Mouse (Mus musculus) midbrain, embryonic 11.5 days (tissue): ENCODE results near the gene Adcy5. TPM values are rescaled to one million over a fixed set of nuclear protein-coding genes. Genes with fewer than 3 reads are reported as not detected.

Experiments used
- ATAC-seq: fragments of 200-750 bp; cut with Nextera tagmentation; 2 replicates; pipeline ENCODE4 v1.8.0; 2017; ENCODE audit warnings: moderate TSS enrichment, moderate library complexity; ENCODE audit not compliant: low FRiP score
- DNase-seq: peaks from one replicate; pipeline ENCODE4 v3.0.0; 2015; ENCODE audit warnings: low spot score; ENCODE audit errors: missing footprints
- H3K27ac ChIP-seq: fragments of 300-500 bp; sonication (generic); 2 replicates; pipeline ENCODE4 v1.5.1; 2014; ENCODE audit warnings: low read depth, low read length
- H3K27me3 ChIP-seq: fragments of 300-500 bp; sonication (generic); 2 replicates; pipeline ENCODE4 v1.6.1; 2014; ENCODE audit warnings: mild to moderate bottlenecking, low read length, moderate library complexity, mixed read lengths; ENCODE audit not compliant: control insufficient read depth, insufficient read depth
- H3K36me3 ChIP-seq: fragments of 300-500 bp; sonication (generic); 2 replicates; pipeline ENCODE4 v1.6.1; 2014; ENCODE audit warnings: mild to moderate bottlenecking, low read length, moderate library complexity, mixed read lengths; ENCODE audit not compliant: control insufficient read depth, insufficient read depth
- H3K4me1 ChIP-seq: fragments of 300-500 bp; sonication (generic); 2 replicates; pipeline ENCODE4 v1.6.1; 2014; ENCODE audit warnings: low read length; ENCODE audit not compliant: control insufficient read depth, insufficient read depth
- H3K4me2 ChIP-seq: fragments of 300-500 bp; sonication (generic); 2 replicates; pipeline ENCODE4 v1.6.1; 2014; ENCODE audit warnings: mild to moderate bottlenecking, moderate library complexity
- H3K4me3 ChIP-seq: fragments of 300-500 bp; sonication (generic); 2 replicates; pipeline ENCODE4 v1.5.1; 2014; ENCODE audit warnings: low read depth, low read length
- H3K9ac ChIP-seq: fragments of 300-500 bp; sonication (generic); 2 replicates; pipeline ENCODE4 v1.6.1; 2014; ENCODE audit warnings: low read length
- H3K9me3 ChIP-seq: fragments of 300-500 bp; sonication (generic); 2 replicates; pipeline ENCODE4 v1.6.1; 2016; ENCODE audit warnings: low read length; ENCODE audit not compliant: control insufficient read depth
- WGBS: fragments of 180-500 bp; shearing (Covaris S2); extraction: QIAGEN DNeasy Blood & Tissue Kit; methylation state at CpG from one replicate; pipeline ENCODE4 v1.1.7; 2014; 5-methylcytosine and 5-hydroxymethylcytosine counted together
- polyA plus RNA-seq: library from polyadenylated mRNA; unstranded; fragments of >200 nt; fragmentation: Nextera tagmentation; extraction: Ambion mirVana; gene quantifications from 2 replicates; pipeline ENCODE4 v1.2.1, GENCODE M21; 2014

Gene Adcy5
- polyA plus RNA-seq, 1 experiment from 2014 or later: 1.7 TPM

DNA sequence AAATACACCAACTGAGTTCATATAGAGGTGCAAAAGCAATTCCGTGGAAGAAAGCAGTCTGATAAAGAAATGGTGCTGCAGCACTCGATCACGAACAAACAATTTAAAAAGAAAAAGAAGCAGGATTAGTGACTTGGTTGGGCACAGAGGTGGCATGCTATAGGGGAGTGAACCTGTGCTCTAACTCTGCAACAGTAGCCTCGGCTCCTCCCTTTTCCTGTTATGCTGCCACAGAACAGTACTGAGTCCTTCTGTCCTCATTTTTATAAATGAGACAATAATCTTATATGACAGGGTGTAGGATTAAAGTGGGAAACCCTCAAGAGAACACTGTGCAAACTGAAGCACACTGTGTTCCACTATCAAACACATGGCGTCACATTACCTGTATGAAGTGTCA is 162.8 kb downstream of the Adcy5 start:
- ATAC-seq (no peak), DNase-seq (no peak)
- H3K9me3 ChIP-seq: no peaks in the 10 kb centered on the region
- H3K4me3 ChIP-seq: no peak overlapping the region
- no peaks in the 10 kb centered on the region for H3K36me3 ChIP-seq
- WGBS: 87% methylated on average over 5 of the region's 5 CpGs
- no peak overlapping the region for H3K4me2 ChIP-seq
- no peak overlapping the region for H3K27ac ChIP-seq
- no peak overlapping the region for H3K9ac ChIP-seq
- no peaks in the 10 kb centered on the region for H3K27me3 ChIP-seq
- H3K4me1 ChIP-seq: no peaks in the 10 kb centered on the region

DNA sequence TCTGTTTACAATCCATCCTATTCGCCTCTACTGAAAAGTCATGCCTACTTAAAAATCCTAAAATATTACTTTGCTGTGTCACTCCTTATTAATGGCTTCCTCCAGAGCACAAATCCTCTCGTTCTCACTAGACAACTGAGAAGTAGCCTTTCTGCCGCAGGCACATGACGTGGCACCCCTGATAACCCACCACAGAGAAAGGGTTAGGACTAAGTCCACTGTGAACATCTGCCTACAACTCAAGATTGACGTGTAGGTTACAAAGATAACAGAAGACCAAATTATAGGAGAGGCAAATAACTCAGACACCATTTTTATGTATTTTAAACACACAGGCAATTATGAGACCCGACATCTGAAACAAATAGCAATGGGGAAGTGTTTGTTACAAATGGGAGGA is 163.7 kb downstream of the Adcy5 start:
- Histone ChIP-seq H3K4me1 (no peaks in the 10 kb centered on the region), H3K4me2 (no peak overlapping the region), H3K4me3 (no peak overlapping the region), H3K27me3 (no peaks in the 10 kb centered on the region), H3K27ac (no peak overlapping the region), H3K9me3 (no peaks in the 10 kb centered on the region), H3K9ac (no peak overlapping the region), H3K36me3 (no peaks in the 10 kb centered on the region)
- no peak for ATAC-seq
- no peak for DNase-seq
- 84% methylated on average over 6 of the region's 6 CpGs for WGBS

DNA sequence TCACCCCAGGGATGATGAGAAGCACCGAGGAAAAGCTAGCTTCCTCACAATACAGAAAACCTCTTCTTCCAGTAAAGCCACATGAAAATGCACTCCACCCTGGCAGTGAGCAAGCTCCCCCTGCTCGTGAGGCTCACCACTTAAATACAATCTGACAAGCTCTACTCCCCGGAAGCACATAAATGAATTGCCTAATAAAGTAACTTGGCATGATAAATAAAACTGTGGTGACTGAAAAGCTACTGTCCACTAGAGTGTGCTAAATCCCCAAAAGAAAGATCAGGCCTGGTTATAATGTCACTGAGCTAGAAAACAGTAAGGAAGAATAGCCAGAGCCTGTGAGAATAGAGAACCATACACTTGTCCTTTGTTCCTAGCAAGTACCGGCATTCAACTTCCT is 164.7 kb downstream of the Adcy5 start:
- no peak overlapping the region for H3K4me2 ChIP-seq
- H3K4me1 ChIP-seq: no peaks in the 10 kb centered on the region
- peak; percentile 88 for DNase-seq
- no peaks in the 10 kb centered on the region for H3K9me3 ChIP-seq
- no peak overlapping the region for H3K27ac ChIP-seq
- H3K36me3 ChIP-seq: no peaks in the 10 kb centered on the region
- H3K27me3 ChIP-seq: no peaks in the 10 kb centered on the region
- no peak for ATAC-seq
- WGBS: 62% methylated on average over 4 of the region's 4 CpGs
- H3K4me3 ChIP-seq: no peak overlapping the region
- no peak overlapping the region for H3K9ac ChIP-seq

DNA sequence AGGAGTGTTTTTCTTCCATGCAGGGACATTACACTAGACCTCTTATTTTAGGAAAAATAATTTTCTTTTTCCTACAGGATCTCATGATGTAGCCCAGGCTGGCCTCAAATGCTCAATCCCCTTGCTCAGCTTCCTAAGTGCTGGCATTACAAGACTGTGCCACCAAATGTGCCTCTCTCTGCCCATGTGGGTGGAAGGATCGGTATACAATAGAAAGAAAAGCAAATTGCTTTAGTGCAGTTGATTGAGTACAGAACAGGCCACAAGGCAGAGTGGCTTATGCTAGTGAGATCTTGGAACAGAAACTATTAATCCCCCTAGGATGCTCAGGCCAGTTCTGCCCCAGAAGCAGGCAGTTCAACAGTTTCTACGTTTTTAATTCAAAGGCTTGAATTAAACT is 165.1 kb downstream of the Adcy5 start:
- WGBS: 86% methylated on average over 2 of the region's 2 CpGs
- no peaks in the 10 kb centered on the region for H3K36me3 ChIP-seq
- H3K9ac ChIP-seq: no peak overlapping the region
- H3K4me2 ChIP-seq: no peak overlapping the region
- no peak for ATAC-seq
- H3K4me1 ChIP-seq: no peaks in the 10 kb centered on the region
- no peak overlapping the region for H3K4me3 ChIP-seq
- no peak overlapping the region for H3K27ac ChIP-seq
- H3K27me3 ChIP-seq: no peaks in the 10 kb centered on the region
- DNase-seq: no peak
- no peaks in the 10 kb centered on the region for H3K9me3 ChIP-seq

DNA sequence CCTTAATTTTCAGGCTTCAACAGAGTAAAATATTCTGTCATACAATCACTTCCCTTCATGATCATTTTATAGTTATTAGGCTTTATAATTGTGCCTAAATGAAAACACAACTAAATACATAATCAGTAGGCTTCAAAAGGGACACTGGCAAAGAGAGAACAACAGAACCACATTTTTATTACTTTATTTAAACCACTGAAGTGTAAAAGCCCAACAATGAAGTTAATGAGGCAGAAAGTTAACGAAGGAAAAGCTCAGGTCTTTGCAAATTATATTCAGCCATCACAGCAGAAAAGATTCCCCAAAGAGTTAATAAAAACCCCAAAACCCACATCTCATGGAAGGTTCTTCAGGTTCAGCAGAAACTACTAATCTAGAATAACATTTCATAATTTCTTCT is 175.8 kb downstream of the Adcy5 start:
- DNase-seq: no peak
- 59% methylated on average over 1 of the region's 1 CpGs for WGBS
- no peaks in the 10 kb centered on the region for H3K4me1 ChIP-seq

More for the DNA sequence above, 175.8 kb downstream of the Adcy5 start:
- Histone ChIP-seq H3K9me3 (no peaks in the 10 kb centered on the region), H3K4me3 (no peak overlapping the region), H3K9ac (no peak overlapping the region), H3K36me3 (no peaks in the 10 kb centered on the region), H3K4me2 (no peak overlapping the region), H3K27me3 (no peaks in the 10 kb centered on the region), H3K27ac (no peak overlapping the region)
- ATAC-seq: no peak

Other genes starting within 250 kb of the Adcy5 start
- gene Hacd2, start 132.4 kb upstream of the Adcy5 start, polyA plus RNA-seq: 27.2 and 28.6 TPM in 2 replicates
- gene Sec22a, start 209.0 kb downstream of the Adcy5 start, polyA plus RNA-seq: 40.5 and 43.0 TPM in 2 replicates